Mouse (Mus musculus): ENCODE measurements at regions not wholly inside any gene's neighbourhood (a gene's known extent, or its start where the extent isn't known, plus 50 kb on each side); places are given as distances from the start of the nearest gene placed in this dataset.

DNA sequence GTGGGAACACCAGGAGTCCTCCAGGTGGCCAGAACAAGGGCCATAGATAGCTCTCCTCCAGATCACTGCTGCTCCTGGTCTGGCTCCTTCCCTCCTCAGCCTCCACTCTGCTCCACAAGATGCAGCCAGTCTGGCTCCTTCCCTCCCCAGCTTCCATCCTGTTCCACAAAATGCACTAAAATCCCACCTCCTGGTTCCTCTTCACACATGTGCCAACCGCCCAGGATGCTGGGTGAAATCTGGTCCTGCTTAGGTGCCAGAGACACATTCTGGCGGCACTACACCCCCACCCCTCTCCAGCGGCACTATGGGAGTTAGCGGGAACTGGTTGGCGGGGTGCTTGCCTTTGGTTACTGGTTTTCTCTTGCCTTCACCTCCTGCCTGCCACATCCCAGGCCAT, 64.9 kb upstream of the Prdm11 start:
- TF ChIP-seq MEF2A (IDR thresholded peaks at IDR 0.05; ENCODE audit: extremely low read depth, insufficient replicate concordance, low read depth, low read length, poor library complexity, severe bottlenecking) = no peak
- no peak for TF ChIP-seq CTCF (IDR thresholded peaks at IDR 0.05 in 2 of 3, conservative IDR thresholded peaks at IDR 0.05 in 1 of 3; ENCODE audit: control insufficient read depth in 1 of 3, insufficient read depth in 1 of 3, low read depth in 2 of 3, low read length in 3 of 3, poor library complexity in 1 of 3, severe bottlenecking in 1 of 3)
- TF ChIP-seq UBTF (IDR thresholded peaks at IDR 0.05; ENCODE audit: borderline replicate concordance, insufficient read depth, low read depth, low read length) = no peak
- no peak for TF ChIP-seq GATA1 (IDR thresholded peaks at IDR 0.05; ENCODE audit: low read depth, low read length)
- TF ChIP-seq ZNF384 (IDR thresholded peaks at IDR 0.05; ENCODE audit: low read depth, low read length) = no peak
- no peak for TF ChIP-seq MAZ (IDR thresholded peaks at IDR 0.05; ENCODE audit: low read depth, low read length)
- no peak for TF ChIP-seq TCF12 (IDR thresholded peaks at IDR 0.05; ENCODE audit: low read depth, low read length)
- TF ChIP-seq CHD1 (IDR thresholded peaks at IDR 0.05; ENCODE audit: low read depth, low read length) = no peak
- no peak for TF ChIP-seq E2F4 (IDR thresholded peaks at IDR 0.05; ENCODE audit: borderline replicate concordance, low read depth, low read length)
- no peak for TF ChIP-seq ETS1 (IDR thresholded peaks at IDR 0.05; ENCODE audit: low read depth, low read length)
- TF ChIP-seq TBP (IDR thresholded peaks at IDR 0.05; ENCODE audit: low read depth, low read length) = no peak
- no peak for TF ChIP-seq ZKSCAN1 (IDR thresholded peaks at IDR 0.05; ENCODE audit: low read depth, low read length)
- no peak for TF ChIP-seq USF2 (IDR thresholded peaks at IDR 0.05; ENCODE audit: borderline replicate concordance in 1 of 2, insufficient read depth in 1 of 2, low read depth in 1 of 2, low read length in 2 of 2)
- Histone ChIP-seq H3K36me3 (ENCODE audit: control insufficient read depth in 1 of 2, insufficient read depth in 2 of 2, low read length in 2 of 2) (no peaks in the 10 kb centered on the region), H3K4me1 (ENCODE audit: control insufficient read depth in 1 of 2, insufficient read depth in 2 of 2, low read length in 2 of 2) (no peaks in the 10 kb centered on the region), H3K27ac (ENCODE audit: control insufficient read depth, low read depth, low read length) (no peak overlapping the region), H3K79me2 (ENCODE audit: control insufficient read depth, insufficient read depth, low read length, poor library complexity) (no peaks in the 10 kb centered on the region), H3K9ac (ENCODE audit: control insufficient read depth, low read depth, low read length, poor library complexity, severe bottlenecking) (no peak overlapping the region), H3K27me3 (ENCODE audit: control insufficient read depth in 1 of 2, insufficient read depth in 2 of 2, low read length in 2 of 2) (peaks cover 0 to 18% of the 10 kb centered on the region in 2 experiments; a peak in 3 of 4 replicates), H3K9me3 (replicated peaks; ENCODE audit: insufficient read depth, low read length) (no peaks in the 10 kb centered on the region), H3K4me3 (ENCODE audit: control insufficient read depth in 1 of 2, insufficient read depth in 1 of 2, low read depth in 2 of 2, low read length in 2 of 2) (no peak overlapping the region)
- DNase-seq (ENCODE audit: low read depth, low spot score) = no peak

GRCm38 (mm10) chr2:93106581-93106980, 60.6 kb upstream of the Prdm11 start:
- Histone ChIP-seq H3K27ac (ENCODE audit: control insufficient read depth, low read depth, low read length) (no peak overlapping the region), H3K4me3 (ENCODE audit: control insufficient read depth in 1 of 2, insufficient read depth in 1 of 2, low read depth in 2 of 2, low read length in 2 of 2) (no peak overlapping the region), H3K9ac (ENCODE audit: control insufficient read depth, low read depth, low read length, poor library complexity, severe bottlenecking) (no peak overlapping the region), H3K79me2 (ENCODE audit: control insufficient read depth, insufficient read depth, low read length, poor library complexity) (no peaks in the 10 kb centered on the region), H3K27me3 (ENCODE audit: control insufficient read depth in 1 of 2, insufficient read depth in 2 of 2, low read length in 2 of 2) (peaks cover 0 to 18% of the 10 kb centered on the region in 2 experiments; a peak in 3 of 4 replicates), H3K36me3 (ENCODE audit: control insufficient read depth in 1 of 2, insufficient read depth in 2 of 2, low read length in 2 of 2) (no peaks in the 10 kb centered on the region), H3K9me3 (replicated peaks; ENCODE audit: insufficient read depth, low read length) (no peaks in the 10 kb centered on the region), H3K4me1 (ENCODE audit: control insufficient read depth in 1 of 2, insufficient read depth in 2 of 2, low read length in 2 of 2) (no peaks in the 10 kb centered on the region)
- TF ChIP-seq CHD2 (IDR thresholded peaks at IDR 0.05; ENCODE audit: low read length) = no peak
- no peak for TF ChIP-seq TAL1 (IDR thresholded peaks at IDR 0.05; ENCODE audit: low read length)
- TF ChIP-seq NRF1 (IDR thresholded peaks at IDR 0.05; ENCODE audit: insufficient read depth, low read depth, low read length, poor library complexity, severe bottlenecking) = no peak
- TF ChIP-seq NELFE (IDR thresholded peaks at IDR 0.05; ENCODE audit: low read depth, low read length) = no peak
- TF ChIP-seq MYC (IDR thresholded peaks at IDR 0.05; ENCODE audit: low read depth, low read length) = no peak
- no peak for TF ChIP-seq ZC3H11A (IDR thresholded peaks at IDR 0.05; ENCODE audit: low read depth, low read length)
- TF ChIP-seq KAT2A (conservative IDR thresholded peaks at IDR 0.05; ENCODE audit: low read depth, low read length) = no peak
- TF ChIP-seq MAX (IDR thresholded peaks at IDR 0.05; ENCODE audit: low read length) = no peak
- TF ChIP-seq ETS1 (IDR thresholded peaks at IDR 0.05; ENCODE audit: low read depth, low read length) = no peak
- TF ChIP-seq BHLHE40 (IDR thresholded peaks at IDR 0.05; ENCODE audit: borderline replicate concordance, low read depth, low read length) = no peak
- no peak for TF ChIP-seq POLR2AphosphoS5 (IDR thresholded peaks at IDR 0.05; ENCODE audit: borderline replicate concordance, low read depth, low read length)
- TF ChIP-seq CHD1 (IDR thresholded peaks at IDR 0.05; ENCODE audit: low read depth, low read length) = no peak
- no peak for TF ChIP-seq RCOR1 (IDR thresholded peaks at IDR 0.05; ENCODE audit: low read depth, low read length)
- no peak for TF ChIP-seq ZNF384 (IDR thresholded peaks at IDR 0.05; ENCODE audit: low read depth, low read length)
- no peak for TF ChIP-seq MAFK (IDR thresholded peaks at IDR 0.05; ENCODE audit: borderline replicate concordance, low read depth, low read length)
- TF ChIP-seq JUND (IDR thresholded peaks at IDR 0.05; ENCODE audit: low read depth, low read length) = no peak
- no peak for TF ChIP-seq SMC3 (IDR thresholded peaks at IDR 0.05; ENCODE audit: low read depth, low read length)
- no peak for TF ChIP-seq MEF2A (IDR thresholded peaks at IDR 0.05; ENCODE audit: extremely low read depth, insufficient replicate concordance, low read depth, low read length, poor library complexity, severe bottlenecking)
- TF ChIP-seq ZKSCAN1 (IDR thresholded peaks at IDR 0.05; ENCODE audit: low read depth, low read length) = no peak
- DNase-seq (ENCODE audit: low read depth, low spot score) = no peak
